Mouse (Mus musculus) CH12F3 (cell line): ENCODE results near the gene Tmc6.
"Not testable (repeated sequence)": the region's sequence is repeated elsewhere in the genome, so short reads cannot be mapped to it uniquely, and the experiment has no call there.

Source experiments
- in situ Hi-C: fragments of 300-500 bp; cut with MboI; formaldehyde crosslinking; loops from 2 replicates; pipeline ENCODE4 v1.14.3; 2020; ENCODE audit warnings: low sequenced_read_pairs

Gene Tmc6

DNA sequence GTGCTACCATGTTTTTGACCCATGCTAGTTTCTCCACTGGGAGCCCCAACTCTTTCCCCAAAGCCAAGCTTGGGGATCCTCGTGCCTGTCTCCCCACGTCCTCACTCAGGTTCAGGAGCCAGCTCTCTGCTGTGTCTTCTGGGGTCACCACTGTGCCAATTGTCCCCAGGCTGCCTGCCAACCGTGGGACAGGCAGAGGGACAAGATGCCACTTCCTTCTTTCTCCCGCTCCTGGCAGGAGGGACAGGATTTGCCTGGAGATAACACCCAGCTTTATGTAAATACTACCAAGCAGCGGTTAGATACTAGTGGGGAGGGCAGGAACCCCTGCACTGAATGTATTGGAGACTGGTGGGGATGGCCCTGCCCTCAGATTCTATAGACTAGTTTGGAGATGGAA lies 31.9 kb upstream of the Tmc6 start:
- in situ Hi-C loops: no loop called here

- in situ Hi-C loops: no loop called here
Measured at GRCm38 (mm10) chr11:117810401-117811046, 28.5 kb upstream of the Tmc6 start.

- in situ Hi-C loops: no loop called here
Measured at GRCm38 (mm10) chr11:117809407-117810311, 27.7 kb upstream of the Tmc6 start, which contains the start of the genes Gm20708 and Syngr2. TSS of gene Gm20708 (plus strand) at chr11:117809668. TSS of gene Syngr2 (plus strand) at chr11:117809668.

DNA sequence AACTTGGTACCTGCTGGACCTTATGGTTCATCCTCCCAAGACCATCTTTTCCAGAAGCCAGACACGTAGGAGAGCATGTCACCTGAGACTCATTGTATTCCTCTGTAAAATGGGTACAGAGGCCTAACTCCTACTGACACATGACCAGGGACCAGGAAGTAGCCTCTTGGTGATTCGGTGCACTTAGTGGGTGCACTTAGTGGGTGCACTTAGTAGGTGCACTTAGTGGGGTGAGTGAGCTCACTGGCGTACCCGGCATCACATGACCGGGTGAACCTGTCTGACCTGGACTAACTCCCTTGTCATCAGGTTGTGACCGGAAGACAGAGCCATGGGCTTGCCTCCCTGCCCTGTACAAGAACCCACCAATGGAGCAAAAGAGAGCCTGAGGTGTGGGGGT lies 24.8 kb upstream of the Tmc6 start:
- in situ Hi-C loops: no loop called here

DNA sequence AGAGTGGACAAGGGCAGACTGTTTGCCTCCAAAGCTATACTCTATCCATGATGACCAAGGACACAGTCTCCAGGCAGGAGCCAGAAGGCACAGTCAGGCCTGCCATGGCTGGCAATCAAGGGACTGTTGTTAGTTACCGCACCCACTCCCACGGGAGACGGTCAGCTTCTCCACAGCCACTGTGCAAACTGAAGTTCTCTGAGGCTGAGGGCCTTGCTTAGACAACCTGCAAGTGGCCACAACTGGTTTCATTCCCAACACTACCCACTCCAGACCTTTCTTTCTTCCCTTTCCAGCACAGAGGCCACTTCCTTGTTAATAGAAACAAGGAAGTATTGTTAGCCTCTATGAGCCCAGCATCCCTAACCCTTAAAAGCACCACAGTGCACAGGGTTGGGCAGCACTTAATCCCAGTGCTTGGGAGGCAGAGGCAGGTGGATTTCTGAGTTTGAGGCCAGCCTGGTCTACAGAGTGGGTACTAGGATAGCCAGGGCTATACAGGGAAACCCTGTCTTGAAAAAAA lies 21.2 kb upstream of the Tmc6 start:
- in situ Hi-C loops: no loop called here

GRCm38 (mm10) chr11:117801650-117802049 lies 19.7 kb upstream of the Tmc6 start:
- in situ Hi-C loops: no loop called here

- in situ Hi-C loops: no loop called here
Measured at GRCm38 (mm10) chr11:117800038-117800437, 18.0 kb upstream of the Tmc6 start.

DNA sequence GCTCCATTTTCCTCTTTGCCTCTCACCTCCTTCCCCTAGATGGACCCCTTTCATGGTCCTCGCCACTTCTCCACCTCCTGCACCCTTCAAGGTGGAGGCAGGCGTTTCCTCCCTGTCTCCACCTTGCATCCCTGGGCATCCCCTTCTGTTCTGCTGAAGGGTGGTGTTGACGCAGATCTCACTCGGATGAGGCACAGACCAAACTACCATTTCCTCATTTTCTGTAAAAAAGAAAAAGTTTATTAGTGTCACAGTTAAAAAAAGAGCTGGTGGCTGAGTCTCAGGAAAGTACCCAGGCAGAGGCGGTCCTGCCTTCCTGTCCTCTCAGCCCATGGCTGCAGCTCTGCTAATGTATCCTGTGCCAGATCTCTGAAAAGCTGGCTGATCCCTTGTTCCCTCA lies 17.2 kb upstream of the Tmc6 start:
- in situ Hi-C loops: no loop called here

- in situ Hi-C loops: no loop called here
Measured at GRCm38 (mm10) chr11:117798160-117798541, 16.2 kb upstream of the Tmc6 start.

- in situ Hi-C loops: no loop called here
Measured at GRCm38 (mm10) chr11:117797511-117798159, 15.6 kb upstream of the Tmc6 start, which contains the start of gene 6030468B19Rik. TSS of gene 6030468B19Rik (plus strand) at chr11:117797660.

- in situ Hi-C loops: no loop called here
Measured at GRCm38 (mm10) chr11:117796954-117797353, 15.0 kb upstream of the Tmc6 start.

- in situ Hi-C loops: no loop called here
Measured at GRCm38 (mm10) chr11:117794035-117794551, 12.1 kb upstream of the Tmc6 start.

- in situ Hi-C loops: no loop called here
Measured at GRCm38 (mm10) chr11:117792281-117792888, 10.4 kb upstream of the Tmc6 start.

GRCm38 (mm10) chr11:117791441-117791761 lies 9.4 kb upstream of the Tmc6 start:
- in situ Hi-C loops: no loop called here

- in situ Hi-C loops: no loop called here
Measured at GRCm38 (mm10) chr11:117790703-117791440, 8.9 kb upstream of the Tmc6 start.

- in situ Hi-C loops: no loop called here
Measured at GRCm38 (mm10) chr11:117790286-117790685, 8.3 kb upstream of the Tmc6 start.

DNA sequence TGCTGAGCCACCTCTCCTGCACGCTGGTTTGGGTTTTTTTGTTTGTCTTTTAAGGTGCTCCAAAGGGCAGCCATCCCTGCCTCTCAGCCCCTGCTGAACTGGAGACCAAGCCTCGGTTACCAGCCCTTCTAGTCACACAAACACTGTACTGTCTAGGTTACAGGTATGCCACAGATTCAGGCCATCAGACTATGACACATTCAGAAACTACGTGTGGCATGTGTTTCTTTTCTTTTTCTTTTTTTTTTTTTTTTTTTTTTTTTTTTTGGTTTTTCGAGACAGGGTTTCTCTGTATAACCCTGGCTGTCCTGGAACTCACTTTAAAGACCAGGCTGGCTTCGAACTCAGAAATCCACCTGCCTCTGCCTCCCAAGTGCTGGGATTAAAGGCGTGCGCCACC lies 6.5 kb upstream of the Tmc6 start:
- in situ Hi-C loops: not testable (repeated sequence)

DNA sequence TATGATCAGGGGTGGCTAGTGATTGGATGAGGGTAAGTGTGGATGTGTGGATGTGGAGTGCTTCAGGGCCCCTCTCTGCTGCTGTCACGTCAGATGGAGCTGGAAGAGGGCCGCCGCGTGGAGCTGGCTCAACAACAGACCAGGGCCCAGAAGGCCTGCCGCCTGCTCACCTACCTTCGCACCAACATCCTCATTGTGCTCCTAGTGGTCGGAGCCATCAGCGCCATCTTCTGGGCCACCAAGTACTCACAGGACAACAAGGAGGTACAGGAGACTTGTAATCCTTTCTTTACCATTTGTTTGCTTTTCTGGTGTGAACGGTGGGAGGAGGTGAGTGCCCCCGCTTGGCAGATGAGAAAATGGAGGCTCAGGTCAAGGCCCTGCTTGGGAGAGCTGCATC lies 4.3 kb upstream of the Tmc6 start:
- in situ Hi-C loops: no loop called here

GRCm38 (mm10) chr11:117783683-117784309 lies 1.8 kb upstream of the Tmc6 start:
- in situ Hi-C loops: no loop called here

DNA sequence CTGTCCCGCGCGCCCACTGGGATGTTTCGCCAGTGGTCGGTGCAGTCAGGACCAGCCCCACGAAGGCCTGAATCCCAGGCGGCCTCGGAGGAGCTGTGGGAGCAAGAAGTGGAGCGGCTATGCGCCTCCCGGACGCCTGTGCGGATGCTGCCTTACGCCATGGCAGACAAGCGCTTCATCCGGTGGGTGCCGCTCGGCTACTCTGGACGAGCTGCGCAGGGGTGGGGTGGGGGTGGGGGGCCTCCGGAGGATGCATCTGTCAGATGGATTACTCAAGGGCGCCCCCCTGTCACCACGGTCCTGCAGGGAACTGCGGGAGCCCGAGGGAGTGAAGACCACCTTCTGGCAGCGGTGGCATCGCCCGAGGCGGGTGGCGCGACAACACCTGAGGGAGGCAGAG lies 1.1 kb upstream of the Tmc6 start:
- in situ Hi-C loops: no loop called here
